Mouse (Mus musculus): ENCODE data around the gene Tmc6. TPM values are rescaled to one million over a fixed set of nuclear protein-coding genes. Genes with fewer than 3 reads are reported as not detected.

Gene Tmc6
- polyA plus RNA-seq, 1 experiment from 2014 or later, result 20.2 TPM

- TF ChIP-seq CTCF (IDR thresholded peaks at IDR 0.05; ENCODE audit: low read depth) (no peak), EP300 (IDR thresholded peaks at IDR 0.05; ENCODE audit: low read depth) (no peak)
- WGBS (ENCODE audit: insufficient replicate concordance), result 86% methylated on average over 10 of the region's 10 CpGs
- no peak overlapping the region for H3K9ac ChIP-seq (replicated peaks)
- no peak overlapping the region for H3K4me2 ChIP-seq (ENCODE audit: low read depth, low read length)
- DNase-seq (no peak), ATAC-seq (no peak)
- H3K27me3 ChIP-seq (ENCODE audit: insufficient read depth, low read length), result no peaks in the 10 kb centered on the region
- H3K9me3 ChIP-seq (ENCODE audit: low read length), result no peaks in the 10 kb centered on the region
- H3K4me1 ChIP-seq (ENCODE audit: insufficient read depth), result no peaks in the 10 kb centered on the region
- no peak overlapping the region for H3K27ac ChIP-seq (ENCODE audit: low read depth)
- peaks cover 71% of the 10 kb centered on the region for H3K36me3 ChIP-seq (replicated peaks; ENCODE audit: insufficient read depth, low read length)
- no peak overlapping the region for H3K4me3 ChIP-seq (ENCODE audit: low read depth, low read length)
These were observed 22.7 kb downstream of the Tmc6 start for GRCm38 (mm10) chr11:117759267-117759666.

GRCm38 (mm10) chr11:117755891-117756290 lies 26.1 kb downstream of the Tmc6 start:
- no peak overlapping the region for H3K4me2 ChIP-seq (ENCODE audit: low read depth, low read length)
- DNase-seq (no peak), ATAC-seq (no peak)
- H3K4me3 ChIP-seq (ENCODE audit: low read depth, low read length), result no peak overlapping the region
- no peaks in the 10 kb centered on the region for H3K27me3 ChIP-seq (ENCODE audit: insufficient read depth, low read length)
- peaks cover 83% of the 10 kb centered on the region for H3K36me3 ChIP-seq (replicated peaks; ENCODE audit: insufficient read depth, low read length)
- no peaks in the 10 kb centered on the region for H3K4me1 ChIP-seq (ENCODE audit: insufficient read depth)
- H3K9me3 ChIP-seq (ENCODE audit: low read length), result no peaks in the 10 kb centered on the region
- no peak overlapping the region for H3K9ac ChIP-seq (replicated peaks)
- no peak overlapping the region for H3K27ac ChIP-seq (ENCODE audit: low read depth)
- TF ChIP-seq CTCF (IDR thresholded peaks at IDR 0.05; ENCODE audit: low read depth) (no peak), EP300 (IDR thresholded peaks at IDR 0.05; ENCODE audit: low read depth) (no peak)
- 89% methylated on average over 7 of the region's 7 CpGs for WGBS (ENCODE audit: insufficient replicate concordance)

- ATAC-seq (no peak), DNase-seq (no peak)
- Histone ChIP-seq H3K4me3 (ENCODE audit: low read depth, low read length) (no peak overlapping the region), H3K27ac (ENCODE audit: low read depth) (no peak overlapping the region), H3K4me2 (ENCODE audit: low read depth, low read length) (no peak overlapping the region), H3K9ac (replicated peaks) (no peak overlapping the region), H3K27me3 (ENCODE audit: insufficient read depth, low read length) (no peaks in the 10 kb centered on the region), H3K4me1 (ENCODE audit: insufficient read depth) (no peaks in the 10 kb centered on the region), H3K36me3 (replicated peaks; ENCODE audit: insufficient read depth, low read length) (peaks cover 85% of the 10 kb centered on the region), H3K9me3 (ENCODE audit: low read length) (no peaks in the 10 kb centered on the region)
- TF ChIP-seq EP300 (IDR thresholded peaks at IDR 0.05; ENCODE audit: low read depth) (no peak), CTCF (IDR thresholded peaks at IDR 0.05; ENCODE audit: low read depth) (no peak)
- WGBS (ENCODE audit: insufficient replicate concordance), result 76% methylated on average over 6 of the region's 6 CpGs
These were observed 30.5 kb downstream of the Tmc6 start for GRCm38 (mm10) chr11:117751544-117751943.

DNA sequence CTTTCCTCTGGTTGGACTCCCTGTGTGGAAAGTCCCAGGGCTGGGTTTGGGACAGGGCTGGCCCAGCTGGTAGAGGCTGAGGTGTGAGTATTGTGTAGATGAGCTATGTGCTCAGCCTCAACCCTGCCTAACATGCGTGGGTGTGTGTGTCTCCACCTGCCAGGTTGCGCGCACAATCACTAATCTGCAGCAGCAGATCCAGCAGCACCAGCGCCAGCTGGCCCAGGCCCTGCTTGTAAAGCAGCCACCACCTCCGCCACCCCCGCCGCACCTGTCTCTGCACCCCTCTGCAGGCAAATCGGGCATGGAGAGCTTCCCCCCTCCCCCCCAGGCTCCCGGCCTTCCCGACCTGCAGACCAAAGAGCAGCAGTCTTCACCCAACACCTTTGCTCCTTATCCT lies 32.6 kb downstream of the Tmc6 start:
- TF ChIP-seq CTCF (IDR thresholded peaks at IDR 0.05; ENCODE audit: low read depth) (no peak), EP300 (IDR thresholded peaks at IDR 0.05; ENCODE audit: low read depth) (no peak)
- Histone ChIP-seq H3K4me3 (ENCODE audit: low read depth, low read length) (no peak overlapping the region), H3K4me1 (ENCODE audit: insufficient read depth) (no peaks in the 10 kb centered on the region), H3K4me2 (ENCODE audit: low read depth, low read length) (no peak overlapping the region), H3K36me3 (replicated peaks; ENCODE audit: insufficient read depth, low read length) (peaks cover 82% of the 10 kb centered on the region), H3K27me3 (ENCODE audit: insufficient read depth, low read length) (no peaks in the 10 kb centered on the region), H3K9me3 (ENCODE audit: low read length) (no peaks in the 10 kb centered on the region), H3K9ac (replicated peaks) (no peak overlapping the region), H3K27ac (ENCODE audit: low read depth) (no peak overlapping the region)
- DNase-seq (no peak), ATAC-seq (no peak)
- 80% methylated on average over 9 of the region's 10 CpGs for WGBS (ENCODE audit: insufficient replicate concordance)

GRCm38 (mm10) chr11:117748628-117749027 lies 33.4 kb downstream of the Tmc6 start:
- Histone ChIP-seq H3K9me3 (ENCODE audit: low read length) (no peaks in the 10 kb centered on the region), H3K4me3 (ENCODE audit: low read depth, low read length) (no peak overlapping the region), H3K9ac (replicated peaks) (no peak overlapping the region), H3K27me3 (ENCODE audit: insufficient read depth, low read length) (no peaks in the 10 kb centered on the region), H3K36me3 (replicated peaks; ENCODE audit: insufficient read depth, low read length) (peaks cover 86% of the 10 kb centered on the region), H3K4me2 (ENCODE audit: low read depth, low read length) (no peak overlapping the region), H3K27ac (ENCODE audit: low read depth) (no peak overlapping the region), H3K4me1 (ENCODE audit: insufficient read depth) (no peaks in the 10 kb centered on the region)
- TF ChIP-seq CTCF (IDR thresholded peaks at IDR 0.05; ENCODE audit: low read depth), result no peak
- TF ChIP-seq EP300 (IDR thresholded peaks at IDR 0.05; ENCODE audit: low read depth), result no peak
- ATAC-seq (no peak), DNase-seq (no peak)
- 85% methylated on average over 4 of the region's 4 CpGs for WGBS (ENCODE audit: insufficient replicate concordance)

DNA sequence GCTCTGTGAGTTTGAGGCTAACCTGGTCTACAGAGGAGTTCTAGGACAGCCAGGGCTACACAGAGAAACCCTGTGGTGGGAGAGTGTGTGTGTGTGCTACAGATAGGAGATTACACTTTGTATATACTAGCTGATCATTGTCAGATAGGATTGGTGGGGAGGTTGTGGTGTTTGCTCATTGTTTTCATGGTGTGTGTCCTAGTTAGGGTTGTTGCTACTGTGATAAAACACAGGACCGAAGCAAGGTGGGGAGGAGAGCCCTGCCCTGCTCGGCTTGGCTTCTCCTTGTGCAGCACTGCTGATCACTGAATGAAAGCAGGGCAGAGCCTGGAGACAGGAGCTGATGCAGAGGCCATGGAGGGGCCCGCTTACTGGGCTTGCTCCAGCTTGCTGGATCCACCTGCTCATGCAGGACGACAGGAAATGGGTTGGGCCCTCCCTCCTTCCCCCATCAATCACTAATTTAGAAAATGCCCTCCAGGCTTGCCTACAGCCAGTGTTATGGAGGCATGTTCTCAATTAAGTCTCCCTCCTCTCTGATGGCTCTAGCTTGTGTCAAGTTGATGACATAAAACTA lies 38.5 kb downstream of the Tmc6 start:
- peaks cover 90% of the 10 kb centered on the region for H3K36me3 ChIP-seq (replicated peaks; ENCODE audit: insufficient read depth, low read length)
- H3K4me2 ChIP-seq (ENCODE audit: low read depth, low read length), result no peak overlapping the region
- H3K4me3 ChIP-seq (ENCODE audit: low read depth, low read length), result no peak overlapping the region
- no peak for DNase-seq
- H3K27me3 ChIP-seq (ENCODE audit: insufficient read depth, low read length), result no peaks in the 10 kb centered on the region
- no peak overlapping the region for H3K27ac ChIP-seq (ENCODE audit: low read depth)
- 56% methylated on average over 4 of the region's 4 CpGs for WGBS (ENCODE audit: insufficient replicate concordance)
- TF ChIP-seq CTCF (IDR thresholded peaks at IDR 0.05; ENCODE audit: low read depth) (no peak), EP300 (IDR thresholded peaks at IDR 0.05; ENCODE audit: low read depth) (no peak)
- H3K9ac ChIP-seq (replicated peaks), result no peak overlapping the region
- no peaks in the 10 kb centered on the region for H3K4me1 ChIP-seq (ENCODE audit: insufficient read depth)
- ATAC-seq, result no peak
- no peaks in the 10 kb centered on the region for H3K9me3 ChIP-seq (ENCODE audit: low read length)

DNA sequence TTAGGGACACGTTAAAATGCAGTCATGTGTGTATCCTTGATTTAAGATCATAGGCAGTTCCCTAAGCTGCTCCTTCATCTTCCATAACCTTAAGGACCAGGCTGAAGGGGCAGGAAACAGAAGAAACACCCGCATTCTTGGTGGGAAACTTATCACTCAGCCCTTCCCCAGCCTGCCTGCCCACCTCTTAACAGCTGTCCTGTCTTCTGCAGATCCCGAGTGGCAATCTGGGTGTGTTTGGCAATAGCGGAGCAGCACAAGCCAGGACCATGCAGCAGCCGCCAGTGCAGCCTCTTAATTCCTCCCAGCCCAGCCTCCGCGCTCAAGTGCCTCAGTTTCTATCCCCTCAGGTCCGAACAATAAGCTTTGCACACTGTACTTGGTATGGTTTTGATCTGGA lies 39.3 kb downstream of the Tmc6 start:
- DNase-seq (no peak), ATAC-seq (no peak)
- H3K27me3 ChIP-seq (ENCODE audit: insufficient read depth, low read length), result no peaks in the 10 kb centered on the region
- no peak overlapping the region for H3K4me3 ChIP-seq (ENCODE audit: low read depth, low read length)
- H3K27ac ChIP-seq (ENCODE audit: low read depth), result no peak overlapping the region
- no peak overlapping the region for H3K9ac ChIP-seq (replicated peaks)
- 85% methylated on average over 8 of the region's 8 CpGs for WGBS (ENCODE audit: insufficient replicate concordance)
- peaks cover 86% of the 10 kb centered on the region for H3K36me3 ChIP-seq (replicated peaks; ENCODE audit: insufficient read depth, low read length)
- H3K4me2 ChIP-seq (ENCODE audit: low read depth, low read length), result no peak overlapping the region
- H3K4me1 ChIP-seq (ENCODE audit: insufficient read depth), result no peaks in the 10 kb centered on the region
- no peaks in the 10 kb centered on the region for H3K9me3 ChIP-seq (ENCODE audit: low read length)
- no peak for TF ChIP-seq CTCF (IDR thresholded peaks at IDR 0.05; ENCODE audit: low read depth)
- TF ChIP-seq EP300 (IDR thresholded peaks at IDR 0.05; ENCODE audit: low read depth), result no peak

All from liver, postnatal 0 days (tissue).